Mouse (Mus musculus): ENCODE results near the gene Dclk2. TPM values are rescaled to one million over a fixed set of nuclear protein-coding genes. Genes with fewer than 3 reads are reported as not detected.

Dclk2 gene
- total RNA-seq, 2 experiments from 2014 or later, result 6.0 to 6.5 TPM

GRCm38 (mm10) chr3:86897066-86897465, 23.6 kb downstream of the Dclk2 start:
- DNase-seq (ENCODE audit: low spot score in 2 of 2), result no peak

- no peak for DNase-seq (ENCODE audit: low spot score in 2 of 2)
Observed at GRCm38 (mm10) chr3:86894491-86894890, 26.2 kb downstream of the Dclk2 start.

GRCm38 (mm10) chr3:86887512-86887911, 33.1 kb downstream of the Dclk2 start:
- DNase-seq (ENCODE audit: low spot score in 2 of 2), result no peak

GRCm38 (mm10) chr3:86885180-86885579, 35.5 kb downstream of the Dclk2 start:
- no peak for DNase-seq (ENCODE audit: low spot score in 2 of 2)

- no peak for DNase-seq (ENCODE audit: low spot score in 2 of 2)
Observed at GRCm38 (mm10) chr3:86884481-86884880, 36.2 kb downstream of the Dclk2 start.

- DNase-seq (ENCODE audit: low spot score in 2 of 2), result no peak
Observed at GRCm38 (mm10) chr3:86883985-86884384, 36.7 kb downstream of the Dclk2 start.

- DNase-seq (ENCODE audit: low spot score in 2 of 2), result no peak
Observed at GRCm38 (mm10) chr3:86875912-86876311, 44.7 kb downstream of the Dclk2 start.

- DNase-seq (ENCODE audit: low spot score in 2 of 2), result no peak
Observed at GRCm38 (mm10) chr3:86873092-86873600, 47.5 kb downstream of the Dclk2 start.

GRCm38 (mm10) chr3:86870952-86871351, 49.7 kb downstream of the Dclk2 start:
- no peak for DNase-seq (ENCODE audit: low spot score in 2 of 2)

- no peak for DNase-seq (ENCODE audit: low spot score in 2 of 2)
Observed at GRCm38 (mm10) chr3:86870411-86870810, 50.2 kb downstream of the Dclk2 start.

GRCm38 (mm10) chr3:86868721-86869120, 51.9 kb downstream of the Dclk2 start:
- DNase-seq (ENCODE audit: low spot score in 2 of 2), result no peak

GRCm38 (mm10) chr3:86863327-86864008, 57.2 kb downstream of the Dclk2 start:
- DNase-seq (ENCODE audit: low spot score in 2 of 2), result no peak

GRCm38 (mm10) chr3:86862939-86863311, 57.7 kb downstream of the Dclk2 start:
- DNase-seq (ENCODE audit: low spot score in 2 of 2), result no peak

GRCm38 (mm10) chr3:86862245-86862938, 58.3 kb downstream of the Dclk2 start:
- DNase-seq (ENCODE audit: low spot score in 2 of 2), result no peak

GRCm38 (mm10) chr3:86859791-86860190, 60.9 kb downstream of the Dclk2 start:
- no peak for DNase-seq (ENCODE audit: low spot score in 2 of 2)

- no peak for DNase-seq (ENCODE audit: low spot score in 2 of 2)
Observed at GRCm38 (mm10) chr3:86858699-86859098, 62.0 kb downstream of the Dclk2 start.

- DNase-seq (ENCODE audit: low spot score in 2 of 2), result no peak
Observed at GRCm38 (mm10) chr3:86857833-86858398, 62.7 kb downstream of the Dclk2 start.

GRCm38 (mm10) chr3:86852867-86853266, 67.8 kb downstream of the Dclk2 start:
- no peak for DNase-seq (ENCODE audit: low spot score in 2 of 2)

GRCm38 (mm10) chr3:86851131-86851530, 69.5 kb downstream of the Dclk2 start:
- no peak for DNase-seq (ENCODE audit: low spot score in 2 of 2)

GRCm38 (mm10) chr3:86850394-86851030, 70.1 kb downstream of the Dclk2 start:
- DNase-seq (ENCODE audit: low spot score in 2 of 2), result no peak

GRCm38 (mm10) chr3:86849337-86849736, 71.3 kb downstream of the Dclk2 start:
- DNase-seq (ENCODE audit: low spot score in 2 of 2), result no peak

GRCm38 (mm10) chr3:86847536-86847935, 73.1 kb downstream of the Dclk2 start:
- DNase-seq (ENCODE audit: low spot score in 2 of 2), result no peak

Measured in adrenal gland, adult 18-20 months (tissue).